Mouse (Mus musculus): ENCODE results near the gene Kctd21. TPM values are rescaled to one million over a fixed set of nuclear protein-coding genes. Genes with fewer than 3 reads are reported as not detected.

The Kctd21 gene
- polyA plus RNA-seq, 1 experiment from 2014 or later, result 5.4 TPM

DNA sequence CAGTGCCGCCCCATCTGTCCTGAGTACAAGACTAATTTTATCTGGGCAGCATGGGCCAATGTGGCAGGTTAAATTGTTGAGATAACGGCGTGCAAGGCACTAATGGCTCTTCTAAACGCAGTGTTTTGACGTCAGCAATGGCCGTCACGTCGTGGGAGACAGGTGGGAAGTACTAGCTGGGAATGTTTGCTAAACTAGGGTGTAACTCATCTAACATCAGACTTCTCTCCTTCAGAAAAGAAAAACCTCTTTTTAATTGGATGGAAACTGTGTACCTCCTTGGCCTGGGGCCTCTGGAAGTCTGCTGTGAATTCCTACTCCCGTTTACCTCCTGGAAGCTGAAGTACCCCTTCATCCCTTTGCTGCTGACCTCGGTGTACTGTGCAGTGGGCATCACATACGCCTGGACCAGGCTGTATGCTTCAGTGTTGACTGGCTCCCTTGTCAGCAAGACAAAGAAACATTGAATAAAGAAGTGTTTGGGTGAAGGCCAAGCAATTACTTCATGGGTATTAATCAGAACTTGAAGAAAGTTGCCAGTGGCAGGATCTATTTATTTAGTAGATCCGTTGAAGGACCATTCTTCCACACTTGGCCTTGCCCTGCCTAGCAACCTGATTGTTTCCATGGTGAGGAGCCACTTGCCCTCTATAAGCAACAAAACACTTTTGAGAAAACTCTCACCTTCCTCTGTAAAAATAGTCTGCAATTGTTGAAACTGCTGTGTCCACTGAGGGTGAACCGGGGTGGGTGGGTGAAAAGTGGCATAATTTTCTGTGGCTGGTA is 59.4 kb downstream of the Kctd21 start:
- 86% methylated on average over 13 of the region's 13 CpGs for WGBS
- no peaks in the 10 kb centered on the region for H3K27me3 ChIP-seq (ENCODE audit: insufficient read depth, low read length)
- no peak overlapping the region for H3K9ac ChIP-seq (replicated peaks; ENCODE audit: low read length)
- H3K9me3 ChIP-seq (ENCODE audit: low read length), result no peaks in the 10 kb centered on the region
- H3K36me3 ChIP-seq (ENCODE audit: insufficient read depth, low read length), result peaks cover 52% of the 10 kb centered on the region
- H3K4me2 ChIP-seq (replicated peaks; ENCODE audit: low read depth, low read length), result no peak overlapping the region
- no peak overlapping the region for H3K4me3 ChIP-seq (ENCODE audit: low read length)
- H3K4me1 ChIP-seq (ENCODE audit: insufficient read depth, low read length), result no peaks in the 10 kb centered on the region
- no peak overlapping the region for H3K27ac ChIP-seq (ENCODE audit: low read length)
- ATAC-seq (ENCODE audit: low FRiP score, low TSS enrichment), result no peak

DNA sequence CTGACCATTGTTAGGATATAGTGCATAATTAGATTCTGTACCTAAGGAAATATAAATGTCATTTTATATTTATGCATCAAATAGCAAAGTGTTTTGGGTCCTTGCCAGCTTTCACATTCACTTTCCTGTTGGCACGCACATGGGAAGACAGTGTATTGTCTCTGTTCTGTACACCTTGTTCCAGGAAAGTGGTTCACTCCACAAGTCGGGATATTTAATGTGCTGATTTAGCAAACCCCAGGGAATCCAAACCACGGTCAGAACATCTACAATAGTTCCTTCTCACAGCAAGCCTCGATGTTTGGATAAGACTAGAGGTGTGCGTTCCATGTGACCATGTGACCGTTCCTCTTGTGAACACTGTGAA is 59.9 kb downstream of the Kctd21 start:
- no peak overlapping the region for H3K4me2 ChIP-seq (replicated peaks; ENCODE audit: low read depth, low read length)
- H3K27me3 ChIP-seq (ENCODE audit: insufficient read depth, low read length), result no peaks in the 10 kb centered on the region
- peaks cover 46% of the 10 kb centered on the region for H3K36me3 ChIP-seq (ENCODE audit: insufficient read depth, low read length)
- H3K4me1 ChIP-seq (ENCODE audit: insufficient read depth, low read length), result no peaks in the 10 kb centered on the region
- no peaks in the 10 kb centered on the region for H3K9me3 ChIP-seq (ENCODE audit: low read length)
- H3K9ac ChIP-seq (replicated peaks; ENCODE audit: low read length), result no peak overlapping the region
- H3K27ac ChIP-seq (ENCODE audit: low read length), result no peak overlapping the region
- H3K4me3 ChIP-seq (ENCODE audit: low read length), result no peak overlapping the region
- WGBS, result 87% methylated on average over 6 of the region's 6 CpGs
- no peak for ATAC-seq (ENCODE audit: low FRiP score, low TSS enrichment)

DNA sequence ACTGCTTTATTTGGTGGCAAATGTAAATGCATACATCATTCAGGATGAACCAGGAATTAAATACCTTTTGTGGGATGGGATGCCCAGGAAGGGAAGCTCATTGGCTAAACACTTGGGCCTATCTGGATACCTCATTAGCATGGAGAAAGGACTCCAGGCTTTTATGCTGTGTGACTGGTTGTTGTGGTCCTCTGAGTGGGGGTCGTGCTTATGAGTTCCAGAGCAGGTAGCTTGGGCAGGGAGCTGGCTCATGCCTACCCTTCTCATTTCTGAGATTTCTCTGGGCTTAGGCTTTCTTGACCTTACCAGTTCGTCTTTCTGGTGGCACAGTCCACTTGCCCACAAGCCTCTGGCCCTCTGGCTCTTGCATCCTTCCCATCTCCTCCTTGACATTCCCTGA is 62.2 kb downstream of the Kctd21 start:
- H3K4me3 ChIP-seq (ENCODE audit: low read length), result no peak overlapping the region
- no peak overlapping the region for H3K4me2 ChIP-seq (replicated peaks; ENCODE audit: low read depth, low read length)
- 71% methylated on average over 2 of the region's 2 CpGs for WGBS
- no peaks in the 10 kb centered on the region for H3K9me3 ChIP-seq (ENCODE audit: low read length)
- no peak overlapping the region for H3K27ac ChIP-seq (ENCODE audit: low read length)
- H3K9ac ChIP-seq (replicated peaks; ENCODE audit: low read length), result no peak overlapping the region
- H3K36me3 ChIP-seq (ENCODE audit: insufficient read depth, low read length), result peaks cover 29% of the 10 kb centered on the region
- no peaks in the 10 kb centered on the region for H3K27me3 ChIP-seq (ENCODE audit: insufficient read depth, low read length)
- no peak for ATAC-seq (ENCODE audit: low FRiP score, low TSS enrichment)
- peaks cover under 1% of the 10 kb centered on the region; the same call in 1 of the 2 replicates for H3K4me1 ChIP-seq (ENCODE audit: insufficient read depth, low read length)

DNA sequence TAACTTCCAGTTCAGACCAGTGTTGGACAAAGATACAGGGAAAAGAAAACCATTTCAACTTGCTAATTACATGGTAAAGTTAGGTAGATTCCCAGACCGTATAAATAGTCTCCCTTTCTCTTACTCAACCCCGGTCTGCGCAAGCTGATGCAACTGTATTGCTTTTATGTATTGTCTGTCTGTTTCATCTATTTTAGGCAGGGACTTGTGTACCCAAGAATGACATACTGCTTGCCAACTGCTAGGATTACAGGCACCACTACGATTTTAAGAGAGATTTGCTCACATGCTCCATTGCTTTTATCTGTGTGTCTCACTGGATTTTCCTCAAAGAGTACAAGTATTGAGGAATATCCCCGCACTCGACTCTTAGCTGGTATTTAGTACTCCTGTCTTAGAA is 66.8 kb downstream of the Kctd21 start:
- peaks cover 6% of the 10 kb centered on the region; the same call in 1 of the 2 replicates for H3K9me3 ChIP-seq (ENCODE audit: low read length)
- 90% methylated on average over 6 of the region's 6 CpGs for WGBS
- no peak for ATAC-seq (ENCODE audit: low FRiP score, low TSS enrichment)

More for the DNA sequence above, 66.8 kb downstream of the Kctd21 start:
- H3K27me3 ChIP-seq (ENCODE audit: insufficient read depth, low read length), result no peaks in the 10 kb centered on the region
- H3K27ac ChIP-seq (ENCODE audit: low read length), result no peak overlapping the region
- no peak overlapping the region for H3K4me3 ChIP-seq (ENCODE audit: low read length)
- H3K4me2 ChIP-seq (replicated peaks; ENCODE audit: low read depth, low read length), result no peak overlapping the region
- H3K9ac ChIP-seq (replicated peaks; ENCODE audit: low read length), result no peak overlapping the region
- H3K4me1 ChIP-seq (ENCODE audit: insufficient read depth, low read length), result peaks cover 11% of the 10 kb centered on the region; the same call in 1 of the 2 replicates
- H3K36me3 ChIP-seq (ENCODE audit: insufficient read depth, low read length), result peaks cover 10% of the 10 kb centered on the region; the same call in 1 of the 2 replicates

Other genes with a start within 250 kb of the Kctd21 start
- gene Usp35, start 307 bp upstream of the Kctd21 start, polyA plus RNA-seq (2015; fragmentation: Nextera tagmentation; extraction: Ambion mirVana), result 1.3 and 1.7 TPM in 2 replicates
- gene Alg8, start 39.3 kb downstream of the Kctd21 start, polyA plus RNA-seq (2015; fragmentation: Nextera tagmentation; extraction: Ambion mirVana), result 43.6 and 49.3 TPM in 2 replicates
- gene Ndufc2, start 67.7 kb downstream of the Kctd21 start, polyA plus RNA-seq (2015; fragmentation: Nextera tagmentation; extraction: Ambion mirVana), result 324 and 325 TPM in 2 replicates
- 0.81 and 1.2 TPM in 2 replicates for gene Thrsp, start 85.4 kb downstream of the Kctd21 start, polyA plus RNA-seq (2015; fragmentation: Nextera tagmentation; extraction: Ambion mirVana)
- 1.2 and 1.4 TPM in 2 replicates for gene Kctd14, start 119.0 kb downstream of the Kctd21 start, polyA plus RNA-seq (2015; fragmentation: Nextera tagmentation; extraction: Ambion mirVana)
- 59.2 and 60.4 TPM in 2 replicates for gene Ints4, start 148.6 kb downstream of the Kctd21 start, polyA plus RNA-seq (2015; fragmentation: Nextera tagmentation; extraction: Ambion mirVana)
- gene Aamdc, start 247.2 kb downstream of the Kctd21 start, polyA plus RNA-seq (2015; fragmentation: Nextera tagmentation; extraction: Ambion mirVana), result 57.5 and 58.5 TPM in 2 replicates
- 18.8 and 20.9 TPM in 2 replicates for gene Rsf1, start 247.6 kb downstream of the Kctd21 start, polyA plus RNA-seq (2015; fragmentation: Nextera tagmentation; extraction: Ambion mirVana)